Mouse (Mus musculus) small intestine, adult 2 months (tissue): ENCODE results near the gene Tdrd12.

ENCODE experiments used
- CTCF ChIP-seq: fragments of 200-500 bp; IDR thresholded peaks from 2 replicates; pipeline ENCODE4 v1.5.1; 2012; ENCODE audit warnings: low read depth, mild to moderate bottlenecking, control low read depth, inconsistent platforms, low read length, moderate library complexity, mixed read lengths; ENCODE audit not compliant: insufficient replicate concordance, insufficient read length; ENCODE audit errors: extremely low read depth
- POLR2A ChIP-seq: fragments of 200-500 bp; IDR thresholded peaks from 2 replicates; pipeline ENCODE4 v1.6.1; 2012; ENCODE audit warnings: low read depth, mild to moderate bottlenecking, control low read depth, inconsistent platforms, low read length, moderate library complexity

DNA sequence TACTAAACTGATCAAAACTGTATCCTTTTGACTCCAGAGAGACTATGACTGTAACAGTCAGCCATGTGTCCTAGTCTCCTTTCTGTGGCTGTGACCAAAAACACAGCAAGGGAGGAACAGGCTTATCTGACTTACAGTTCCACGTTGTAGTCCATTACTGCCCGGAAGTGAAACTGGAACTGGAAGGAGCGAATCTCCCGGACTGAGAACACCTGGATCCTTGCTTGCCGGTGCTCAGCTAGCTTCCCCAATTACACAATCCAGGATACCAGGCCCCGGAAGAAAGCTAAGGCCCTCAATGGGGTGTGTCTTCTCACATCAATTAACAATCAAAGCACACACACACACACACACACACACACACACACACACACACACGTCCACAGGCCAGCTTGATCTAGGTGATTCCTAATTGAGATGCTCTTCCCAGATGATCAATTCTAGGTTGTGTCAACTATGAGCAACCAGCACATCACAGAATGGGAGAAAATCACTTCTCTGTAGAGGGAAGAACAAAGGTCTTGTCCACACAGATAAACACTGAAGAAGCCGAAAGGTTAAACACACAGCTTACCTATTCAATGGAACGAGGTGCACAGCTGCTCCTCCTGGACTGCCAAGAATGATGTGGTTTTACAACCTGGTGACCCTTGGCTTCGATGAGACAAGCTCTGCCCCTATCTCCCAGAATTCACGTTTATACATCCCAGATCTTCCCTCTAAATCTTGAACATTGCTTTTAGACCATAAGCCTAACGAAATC, 1.6 kb downstream of the Tdrd12 start:
- TF ChIP-seq CTCF = no peak
- no peak for TF ChIP-seq POLR2A
